In the genomic region with DNA sequence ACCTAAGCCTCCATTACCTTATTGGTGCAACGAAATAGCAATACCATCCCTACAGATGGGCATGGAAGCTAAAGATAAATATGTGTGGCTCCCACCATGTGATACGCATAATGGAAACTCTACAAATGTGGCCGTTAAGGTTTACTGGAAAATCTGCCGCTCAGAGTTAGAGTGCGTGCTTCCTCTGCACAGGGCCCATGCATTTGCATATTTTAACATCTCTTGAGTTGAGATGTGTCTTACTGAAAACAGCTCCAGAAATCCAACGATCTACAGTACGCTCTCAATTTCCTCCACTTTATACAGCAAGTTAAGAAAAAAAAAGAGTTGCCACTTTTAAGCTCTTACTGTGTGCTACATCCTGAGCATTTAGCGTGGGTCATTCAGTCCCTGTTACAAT, we compare ENCODE assay signal across 27 mouse cellular contexts.
"Had no signal": no experiment of that assay in that cellular context is flagged by ENCODE, and none has a peak within 500 bp of the region (broad histone marks: within the 10 kb centered on the region; RNA-seq: fewer than 3 reads in every experiment).

No protein-coding gene starts in this region.

- H3K36me3 ChIP-seq: embryonic facial prominence, embryonic 10.5 days; embryonic facial prominence, embryonic 12.5 days; embryonic facial prominence, embryonic 13.5 days; embryonic facial prominence, embryonic 15.5 days; forebrain, embryonic 10.5 days; forebrain, embryonic 12.5 days; heart, embryonic 10.5 days had no signal

- H3K4me2 ChIP-seq: embryonic facial prominence, embryonic 12.5 days; embryonic facial prominence, embryonic 13.5 days; embryonic facial prominence, embryonic 15.5 days; forebrain, embryonic 12.5 days; forebrain, embryonic 13.5 days; heart, embryonic 11.5 days had no signal

- H3K9me3 ChIP-seq: embryonic facial prominence, embryonic 10.5 days; embryonic facial prominence, embryonic 12.5 days; embryonic facial prominence, embryonic 13.5 days; embryonic facial prominence, embryonic 15.5 days; forebrain, embryonic 10.5 days; forebrain, embryonic 12.5 days; forebrain, embryonic 13.5 days; heart, embryonic 10.5 days had no signal

- H3K9ac ChIP-seq: embryonic facial prominence, embryonic 12.5 days; embryonic facial prominence, embryonic 13.5 days; embryonic facial prominence, embryonic 15.5 days; forebrain, embryonic 12.5 days; forebrain, embryonic 13.5 days; forebrain, postnatal 0 days had no signal

- DNase-seq: cerebellum, adult 8-10 months; cerebellum, adult 9-10 months; cerebellum, adult 9-11 months; cerebellum, postnatal 10 days; cerebellum, postnatal 14 days; cerebellum, postnatal 25 days; cerebellum, postnatal 36 days; embryo, embryonic 11 days; forebrain, postnatal 0 days; gastrocnemius, adult 2 months; gastrocnemius, postnatal 10 days; gastrocnemius, postnatal 14 days; gastrocnemius, postnatal 25 days; gastrocnemius, postnatal 36 days; heart, adult 18-20 months; heart, adult 2 months had no signal

- H3K4me1 ChIP-seq: embryonic facial prominence, embryonic 12.5 days; embryonic facial prominence, embryonic 13.5 days; embryonic facial prominence, embryonic 15.5 days; heart, embryonic 10.5 days had no signal

- H3K4me3 ChIP-seq: embryonic facial prominence, embryonic 10.5 days; embryonic facial prominence, embryonic 12.5 days; embryonic facial prominence, embryonic 13.5 days; embryonic facial prominence, embryonic 15.5 days; erythroblast, embryonic 14.5 days; forebrain, embryonic 10.5 days; forebrain, embryonic 12.5 days; forebrain, embryonic 13.5 days; gastrocnemius, adult 2 months; heart, adult 2 months; heart, embryonic 10.5 days had no signal

- ATAC-seq: forebrain, embryonic 13.5 days; forebrain, embryonic 14.5 days; forebrain, postnatal 0 days had no signal

- H3K27ac ChIP-seq: embryonic facial prominence, embryonic 10.5 days; embryonic facial prominence, embryonic 12.5 days; embryonic facial prominence, embryonic 13.5 days; embryonic facial prominence, embryonic 15.5 days; forebrain, embryonic 10.5 days; forebrain, embryonic 12.5 days; forebrain, embryonic 13.5 days; gastrocnemius, adult 2 months; heart, adult 2 months; heart, embryonic 10.5 days had no signal

- H3K27me3 ChIP-seq: embryonic facial prominence, embryonic 12.5 days; embryonic facial prominence, embryonic 13.5 days; embryonic facial prominence, embryonic 15.5 days; forebrain, embryonic 12.5 days; forebrain, embryonic 13.5 days had no signal
